Mouse (Mus musculus) midbrain, embryonic 14.5 days (tissue): Measurements from ENCODE around the gene Pgrmc2. TPM values are rescaled to one million over a fixed set of nuclear protein-coding genes. Genes with fewer than 3 reads are reported as not detected.

Experiments used
- ATAC-seq: fragments of 200-750 bp; cut with Nextera tagmentation; 2 replicates; pipeline ENCODE4 v1.8.0; 2017; ENCODE audit warnings: moderate number of reproducible peaks, moderate library complexity; ENCODE audit not compliant: low FRiP score, low TSS enrichment
- DNase-seq: peaks from one replicate; pipeline ENCODE4 v3.0.0-alpha.2; 2015
- H3K27ac ChIP-seq: fragments of 300-500 bp; sonication (generic); replicated peaks from 2 replicates; pipeline ENCODE4 v1.5.1; 2014; ENCODE audit warnings: mild to moderate bottlenecking, low read depth, low read length, moderate library complexity
- H3K27me3 ChIP-seq: fragments of 300-500 bp; sonication (generic); 2 replicates; pipeline ENCODE4 v1.6.1; 2014; ENCODE audit warnings: low read length, control low read depth, mixed read lengths; ENCODE audit not compliant: control insufficient read depth, insufficient read depth
- H3K36me3 ChIP-seq: fragments of 300-500 bp; sonication (generic); 2 replicates; pipeline ENCODE4 v1.6.1; 2014; ENCODE audit warnings: low read length, control low read depth; ENCODE audit not compliant: control insufficient read depth, insufficient read depth
- H3K4me1 ChIP-seq: fragments of 300-500 bp; sonication (generic); 2 replicates; pipeline ENCODE4 v1.6.1; 2014; ENCODE audit warnings: mild to moderate bottlenecking, antibody characterized with exemption, low read length, control low read depth; ENCODE audit not compliant: control insufficient read depth, insufficient read depth
- H3K4me2 ChIP-seq: fragments of 300-500 bp; sonication (generic); 2 replicates; pipeline ENCODE4 v1.6.1; 2014; ENCODE audit warnings: mild to moderate bottlenecking, low read length, moderate library complexity
- H3K4me3 ChIP-seq: fragments of 300-500 bp; sonication (generic); replicated peaks from 2 replicates; pipeline ENCODE4 v1.5.1; 2014; ENCODE audit warnings: low read depth, low read length
- H3K9ac ChIP-seq: fragments of 300-500 bp; sonication (generic); replicated peaks from 2 replicates; pipeline ENCODE4 v1.6.1; 2014; ENCODE audit warnings: mild to moderate bottlenecking, low read length, moderate library complexity
- H3K9me3 ChIP-seq: fragments of 300-500 bp; sonication (generic); 2 replicates; pipeline ENCODE4 v1.6.1; 2016; ENCODE audit warnings: low read length, control low read depth, mixed read lengths; ENCODE audit not compliant: control insufficient read depth
- WGBS: fragments of 180-500 bp; shearing (Covaris S2); extraction: QIAGEN DNeasy Blood & Tissue Kit; methylation state at CpG from one replicate; pipeline ENCODE4 v1.1.7; 2014; 5-methylcytosine and 5-hydroxymethylcytosine counted together
- polyA plus RNA-seq: library from polyadenylated mRNA; unstranded; fragments of >200 nt; fragmentation: Nextera tagmentation; extraction: Ambion mirVana; gene quantifications from 2 replicates; pipeline ENCODE4 v1.2.1, GENCODE M21; 2014

The Pgrmc2 gene
- polyA plus RNA-seq, 1 experiment from 2014 or later = 23.0 TPM

DNA sequence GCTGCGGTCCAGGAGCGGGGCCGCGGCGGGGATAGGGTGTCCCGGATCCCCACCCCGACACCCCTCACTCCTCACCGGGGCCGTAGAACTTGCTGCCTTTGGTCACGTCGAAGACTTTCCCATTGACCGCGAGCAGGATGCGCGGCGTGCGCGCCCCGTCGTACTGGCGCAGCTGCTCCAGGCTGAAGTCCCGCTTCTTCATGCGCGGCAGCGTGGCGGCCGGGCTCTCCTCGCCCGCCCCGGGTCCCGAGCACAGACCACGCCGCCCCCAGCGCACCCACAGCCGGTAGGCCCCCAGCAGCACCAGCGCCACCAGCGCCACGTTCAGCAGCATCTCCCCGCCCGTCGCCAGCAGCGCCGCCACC lies 344 bp downstream of the Pgrmc2 start:
- H3K27me3 ChIP-seq = no peaks in the 10 kb centered on the region
- H3K9me3 ChIP-seq = no peaks in the 10 kb centered on the region
- ATAC-seq (peak; percentile 68), DNase-seq (no peak)
- H3K27ac ChIP-seq = peak overlapping the region; percentile 89
- H3K4me3 ChIP-seq = peak overlapping the region; percentile 81
- WGBS = under 1% methylated on average over 36 of the region's 43 CpGs
- H3K9ac ChIP-seq = peak overlapping the region; percentile 72
- peak overlapping the region; percentile 87 for H3K4me2 ChIP-seq
- no peaks in the 10 kb centered on the region for H3K36me3 ChIP-seq
- H3K4me1 ChIP-seq = peaks cover 23% of the 10 kb centered on the region

DNA sequence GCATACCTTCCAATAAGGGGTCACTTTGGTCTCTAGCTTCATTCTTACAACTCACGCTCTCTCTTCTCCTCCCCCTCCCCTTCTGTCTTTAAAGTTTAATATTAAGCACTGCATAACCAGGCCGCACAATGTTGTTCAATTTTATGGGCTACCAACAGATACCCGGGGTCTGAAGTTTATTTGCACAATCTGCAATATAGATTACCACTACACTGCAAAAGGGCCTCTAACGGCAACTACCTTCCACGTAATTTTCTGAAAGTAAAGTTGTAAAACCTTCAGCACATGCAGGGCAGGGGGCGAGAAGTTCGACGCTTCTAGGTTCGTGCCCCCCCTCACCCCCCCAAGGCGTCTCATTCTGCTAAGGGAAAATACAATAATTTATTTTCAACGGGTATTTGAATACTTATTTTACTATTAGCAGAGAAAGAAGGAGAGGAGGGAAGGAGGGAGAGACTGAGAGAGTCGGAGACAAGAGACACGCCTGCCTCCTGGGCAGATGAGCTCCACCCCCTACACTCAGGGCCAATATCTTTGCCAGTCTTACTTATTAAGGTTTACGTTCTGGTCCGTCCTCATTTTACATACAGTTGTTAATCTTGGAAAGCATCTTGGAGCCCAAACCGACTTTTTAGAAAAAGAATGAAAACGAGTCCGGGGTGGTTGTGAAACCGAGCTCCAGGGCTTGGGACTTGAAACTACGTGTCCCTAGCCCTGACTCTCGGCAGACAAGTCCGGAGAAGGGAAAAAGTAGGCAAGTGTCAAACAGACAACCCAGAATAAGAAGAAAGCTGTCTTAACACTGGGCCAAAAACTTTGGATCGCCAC lies 1.2 kb downstream of the Pgrmc2 start:
- peak; percentile 40 for DNase-seq
- WGBS = 2% methylated on average over 23 of the region's 23 CpGs

DNA sequence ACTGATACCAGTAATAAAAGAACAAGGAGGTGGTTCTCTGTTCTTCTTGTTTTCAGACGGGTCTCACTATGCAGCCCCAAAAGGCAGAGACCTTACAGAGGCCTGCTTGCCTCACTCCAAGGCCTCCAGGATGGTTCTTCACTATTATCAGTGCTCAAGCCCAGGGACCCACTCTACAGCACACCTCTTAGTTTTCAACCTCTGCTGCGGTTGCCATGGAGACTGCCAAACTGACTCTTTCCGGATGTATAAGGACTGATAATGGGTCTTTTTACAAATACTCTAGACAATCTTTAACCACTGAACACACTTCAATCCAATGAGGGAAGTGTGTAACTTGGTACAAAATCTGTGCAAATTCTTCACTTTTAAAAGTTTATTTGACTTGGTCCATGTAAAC lies 2.1 kb downstream of the Pgrmc2 start:
- WGBS = 35% methylated on average over 3 of the region's 3 CpGs
- Histone ChIP-seq H3K9ac (no peak overlapping the region), H3K27ac (no peak overlapping the region), H3K36me3 (no peaks in the 10 kb centered on the region), H3K4me1 (peaks cover 23% of the 10 kb centered on the region), H3K27me3 (no peaks in the 10 kb centered on the region), H3K9me3 (no peaks in the 10 kb centered on the region), H3K4me3 (peak overlapping the region; percentile 81; the same call in 1 of the 2 replicates), H3K4me2 (peak overlapping the region; percentile 87)
- no peak for ATAC-seq
- DNase-seq = peak; percentile 51

More for the DNA sequence above, 1.2 kb downstream of the Pgrmc2 start:
- peak overlapping the region; percentile 81 for H3K4me3 ChIP-seq
- no peak for ATAC-seq
- H3K4me1 ChIP-seq = peaks cover 23% of the 10 kb centered on the region
- H3K36me3 ChIP-seq = no peaks in the 10 kb centered on the region
- no peaks in the 10 kb centered on the region for H3K27me3 ChIP-seq
- peak overlapping the region; percentile 72 for H3K9ac ChIP-seq
- H3K27ac ChIP-seq = 0 out of 2 replicates have a peak overlapping the region, but pooled peaks have one; percentile 89
- H3K9me3 ChIP-seq = no peaks in the 10 kb centered on the region
- H3K4me2 ChIP-seq = peak overlapping the region; percentile 87

DNA sequence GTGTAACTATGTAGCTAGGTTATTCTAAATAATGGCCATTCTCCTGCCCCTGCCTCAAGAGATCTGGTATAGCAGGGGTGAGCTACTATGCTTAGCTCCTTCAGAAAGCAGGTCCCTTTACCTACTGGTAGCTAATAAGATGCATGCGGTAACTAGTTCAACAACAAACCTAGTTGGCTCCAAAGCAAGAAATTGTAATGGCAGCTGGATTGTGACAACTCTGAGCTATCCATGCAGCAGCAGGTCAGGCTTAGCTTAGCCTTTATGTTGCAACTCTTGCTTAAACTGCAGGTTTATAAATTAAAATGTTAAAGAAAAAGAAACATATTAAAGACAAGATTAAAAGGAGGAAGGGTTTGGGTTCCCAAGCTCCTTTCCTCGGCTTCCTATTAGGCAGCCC lies 4.2 kb downstream of the Pgrmc2 start:
- H3K4me3 ChIP-seq = no peak overlapping the region
- no peaks in the 10 kb centered on the region for H3K36me3 ChIP-seq
- no peak overlapping the region for H3K27ac ChIP-seq
- H3K4me1 ChIP-seq = peaks cover 17% of the 10 kb centered on the region
- H3K27me3 ChIP-seq = no peaks in the 10 kb centered on the region
- 90% methylated on average over 2 of the region's 2 CpGs for WGBS
- ATAC-seq = no peak
- H3K4me2 ChIP-seq = no peak overlapping the region
- no peaks in the 10 kb centered on the region for H3K9me3 ChIP-seq
- no peak for DNase-seq
- no peak overlapping the region for H3K9ac ChIP-seq

DNA sequence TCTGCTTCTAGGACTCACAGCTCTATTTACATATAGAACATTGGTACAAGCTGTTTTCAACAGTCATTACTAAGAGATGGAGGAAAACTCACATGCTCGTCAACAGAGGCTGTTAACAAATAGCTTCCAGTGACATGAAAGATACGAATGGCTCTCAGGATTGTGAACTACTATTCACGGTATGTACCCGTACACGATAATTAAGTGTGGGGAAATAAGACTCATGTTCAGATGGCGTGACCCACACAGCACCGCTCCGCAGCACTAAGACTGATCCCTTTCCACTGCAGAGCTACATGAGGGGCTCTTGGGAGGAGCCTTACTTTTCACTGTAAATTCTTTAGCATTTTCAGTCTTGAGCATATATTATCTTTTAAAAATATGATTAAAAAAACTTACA lies 7.5 kb downstream of the Pgrmc2 start:
- Histone ChIP-seq H3K4me3 (no peak overlapping the region), H3K9ac (no peak overlapping the region), H3K4me1 (0 out of 2 replicates have a peak, but pooled peaks cover 3% of the 10 kb centered on the region), H3K36me3 (no peaks in the 10 kb centered on the region), H3K27me3 (no peaks in the 10 kb centered on the region), H3K9me3 (no peaks in the 10 kb centered on the region), H3K4me2 (no peak overlapping the region), H3K27ac (no peak overlapping the region)
- 90% methylated on average over 8 of the region's 8 CpGs for WGBS
- DNase-seq (no peak), ATAC-seq (no peak)

DNA sequence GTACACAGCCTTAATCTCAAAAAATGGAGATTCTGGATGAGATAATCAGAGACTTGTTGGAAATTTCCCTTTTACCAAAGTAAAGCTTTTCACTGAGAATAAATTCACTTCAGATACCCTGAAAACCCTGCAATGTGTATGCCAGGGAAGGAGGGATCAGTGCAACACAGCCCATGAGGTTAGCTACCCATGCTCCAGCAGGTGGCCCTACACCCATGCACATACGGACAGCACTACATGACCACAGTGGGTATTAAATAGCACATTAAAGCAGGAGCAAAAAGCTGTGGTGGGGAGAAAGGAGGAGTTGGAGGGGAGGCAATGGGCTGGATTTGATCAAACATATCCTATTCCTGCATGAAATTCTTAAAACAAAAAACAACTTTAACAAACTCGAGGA lies 12.3 kb downstream of the Pgrmc2 start:
- Histone ChIP-seq H3K9ac (no peak overlapping the region), H3K27ac (no peak overlapping the region), H3K4me1 (no peaks in the 10 kb centered on the region), H3K9me3 (no peaks in the 10 kb centered on the region), H3K36me3 (peaks cover 28% of the 10 kb centered on the region), H3K4me2 (no peak overlapping the region), H3K27me3 (no peaks in the 10 kb centered on the region), H3K4me3 (no peak overlapping the region)
- ATAC-seq (no peak), DNase-seq (no peak)
- WGBS = 74% methylated on average over 2 of the region's 2 CpGs

DNA sequence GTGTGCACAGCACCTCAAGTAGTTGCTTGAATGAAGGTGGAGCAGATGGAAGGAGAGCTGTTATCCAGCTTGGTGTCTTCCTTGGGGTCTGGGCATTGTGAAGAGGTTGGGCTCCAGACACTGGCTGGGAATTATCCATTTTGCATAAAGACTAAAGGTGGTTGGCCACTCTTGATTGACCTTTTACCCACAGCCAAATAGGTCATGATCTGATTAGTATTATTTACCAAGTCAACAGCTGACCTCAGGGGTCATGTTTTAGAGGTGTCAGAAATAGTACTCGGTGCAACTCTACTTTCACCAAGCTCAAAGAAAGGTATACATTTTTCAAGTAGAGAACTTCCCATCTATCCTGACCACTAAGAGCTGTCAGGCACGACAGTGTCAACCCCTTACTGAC lies 17.5 kb downstream of the Pgrmc2 start:
- Histone ChIP-seq H3K36me3 (peaks cover 33% of the 10 kb centered on the region), H3K4me3 (no peak overlapping the region), H3K9me3 (no peaks in the 10 kb centered on the region), H3K4me1 (no peaks in the 10 kb centered on the region), H3K9ac (no peak overlapping the region), H3K27me3 (no peaks in the 10 kb centered on the region), H3K27ac (no peak overlapping the region), H3K4me2 (no peak overlapping the region)
- no peak for DNase-seq
- WGBS = 94% methylated on average over 2 of the region's 2 CpGs
- ATAC-seq = no peak

DNA sequence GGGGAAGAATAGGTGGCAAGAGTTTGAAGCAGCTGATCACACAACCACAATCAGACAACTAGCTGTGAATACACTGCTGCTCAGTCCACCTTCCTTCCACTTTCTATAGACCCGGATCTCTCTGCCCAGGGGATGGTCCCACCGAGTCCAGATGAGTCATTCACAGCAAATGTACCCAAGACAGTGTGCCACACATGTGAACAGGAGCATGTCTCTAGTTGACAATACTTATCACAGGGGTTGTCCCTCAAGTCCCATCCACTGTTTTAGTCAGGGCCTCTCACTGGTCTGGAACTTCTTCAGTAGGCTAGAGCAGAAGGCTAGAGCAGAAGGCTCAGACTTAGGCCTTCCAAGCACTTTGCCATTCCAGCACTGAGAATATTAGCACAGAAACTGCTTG lies 20.1 kb downstream of the Pgrmc2 start:
- 97% methylated on average over 2 of the region's 2 CpGs for WGBS
- ATAC-seq (no peak), DNase-seq (no peak)
- no peak overlapping the region for H3K4me2 ChIP-seq
- no peaks in the 10 kb centered on the region for H3K9me3 ChIP-seq
- no peaks in the 10 kb centered on the region for H3K27me3 ChIP-seq
- H3K27ac ChIP-seq = no peak overlapping the region
- H3K4me1 ChIP-seq = no peaks in the 10 kb centered on the region
- H3K9ac ChIP-seq = no peak overlapping the region
- peaks cover 19% of the 10 kb centered on the region; the same call in 1 of the 2 replicates for H3K36me3 ChIP-seq
- H3K4me3 ChIP-seq = no peak overlapping the region
